Mouse (Mus musculus) C2C12 (cell line): ENCODE measurements around the gene Gm9736.
"Not testable (repeated sequence)": the region's sequence is repeated elsewhere in the genome, so short reads cannot be mapped to it uniquely, and the experiment has no call there.

Source experiments
- CTCF ChIP-seq: IDR thresholded peaks from one replicate; pipeline ENCODE4 v1.5.1; 2011; ENCODE audit not compliant: control insufficient read depth, insufficient read depth, insufficient read length
- MYOD1 ChIP-seq: IDR thresholded peaks from one replicate; pipeline ENCODE4 v1.6.1; 2011; ENCODE audit warnings: low read depth; ENCODE audit not compliant: control insufficient read depth, insufficient read length
- MYOG ChIP-seq: IDR thresholded peaks from one replicate; pipeline ENCODE4 v1.6.1; 2011; ENCODE audit not compliant: control insufficient read depth, insufficient read length; ENCODE audit errors: extremely low read depth

- TF ChIP-seq CTCF, MYOD1, MYOG: not testable (repeated sequence)
Observed at GRCm38 (mm10) chr10:77776844-77777243, 25.7 kb upstream of the Gm9736 start, which contains the start of gene Gm7138.
